Mouse (Mus musculus) megakaryocyte, embryonic 14.5 days (primary cell): ENCODE measurements around the gene 1700057G04Rik. TPM values are rescaled to one million over a fixed set of nuclear protein-coding genes. Genes with fewer than 3 reads are reported as not detected.

ENCODE experiments used
- H3K27me3 ChIP-seq: replicated peaks from 2 replicates; pipeline ENCODE3; 2012; ENCODE audit warnings: inconsistent platforms
- H3K36me3 ChIP-seq: replicated peaks from 2 replicates; pipeline ENCODE3; 2012; ENCODE audit warnings: low read length, inconsistent platforms, mixed read lengths
- H3K4me1 ChIP-seq: 2 replicates; pipeline ENCODE4 v1.6.1; 2012; ENCODE audit warnings: inconsistent platforms
- H3K4me3 ChIP-seq: replicated peaks from 2 replicates; pipeline ENCODE3; 2012; ENCODE audit warnings: moderate library complexity, mild to moderate bottlenecking, inconsistent platforms
- H3K9me3 ChIP-seq: 2 replicates; pipeline ENCODE4 v1.6.1; 2012; ENCODE audit warnings: inconsistent platforms
- FLI1 ChIP-seq: IDR thresholded peaks from 2 replicates; pipeline ENCODE4 v1.6.1; 2012; ENCODE audit warnings: low read length, inconsistent platforms, mixed read lengths
- GATA1 ChIP-seq: IDR thresholded peaks from 3 replicates; pipeline ENCODE4 v1.6.1; 2012; ENCODE audit warnings: mixed read lengths, low read length, inconsistent platforms, borderline replicate concordance
- polyA plus RNA-seq: library from polyadenylated mRNA; stranded (reverse); fragments of >175 nt; gene quantifications from 2 replicates; pipeline ENCODE4 v1.2.3, GENCODE M21; 2012; ENCODE audit warnings: low replicate concordance; ENCODE audit not compliant: insufficient read depth

The 1700057G04Rik gene
- polyA plus RNA-seq, 1 experiment: not detected

- H3K36me3 ChIP-seq: no peaks in the 10 kb centered on the region
- H3K4me3 ChIP-seq: no peak overlapping the region
- no peaks in the 10 kb centered on the region for H3K27me3 ChIP-seq
These were observed 70.1 kb downstream of the 1700057G04Rik start for GRCm38 (mm10) chr9:92379240-92379639.

GRCm38 (mm10) chr9:92383415-92383814 lies 74.2 kb downstream of the 1700057G04Rik start:
- peaks cover 35% of the 10 kb centered on the region for H3K4me1 ChIP-seq
- TF ChIP-seq GATA1: no peak
- no peak for TF ChIP-seq FLI1
- H3K36me3 ChIP-seq: no peaks in the 10 kb centered on the region
- H3K27me3 ChIP-seq: no peaks in the 10 kb centered on the region
- no peak overlapping the region for H3K4me3 ChIP-seq
- no peaks in the 10 kb centered on the region for H3K9me3 ChIP-seq

More at GRCm38 (mm10) chr9:92379240-92379639, 70.1 kb downstream of the 1700057G04Rik start:
- Histone ChIP-seq H3K9me3 (no peaks in the 10 kb centered on the region), H3K4me1 (peaks cover 42% of the 10 kb centered on the region)
- no peak for TF ChIP-seq GATA1

GRCm38 (mm10) chr9:92384401-92384800 lies 75.2 kb downstream of the 1700057G04Rik start:
- Histone ChIP-seq H3K36me3 (no peaks in the 10 kb centered on the region), H3K27me3 (no peaks in the 10 kb centered on the region), H3K4me1 (peaks cover 33% of the 10 kb centered on the region), H3K9me3 (no peaks in the 10 kb centered on the region), H3K4me3 (no peak overlapping the region)
- no peak for TF ChIP-seq GATA1

- H3K9me3 ChIP-seq: no peaks in the 10 kb centered on the region
- no peaks in the 10 kb centered on the region for H3K27me3 ChIP-seq
- H3K4me1 ChIP-seq: peaks cover 33% of the 10 kb centered on the region
- no peak overlapping the region for H3K4me3 ChIP-seq
- TF ChIP-seq FLI1 (no peak), GATA1 (no peak)
- H3K36me3 ChIP-seq: no peaks in the 10 kb centered on the region
These were observed 76.7 kb downstream of the 1700057G04Rik start for GRCm38 (mm10) chr9:92385831-92386230.

- TF ChIP-seq FLI1: no peak
- no peak for TF ChIP-seq GATA1
- no peaks in the 10 kb centered on the region for H3K27me3 ChIP-seq
These were observed 77.7 kb downstream of the 1700057G04Rik start for GRCm38 (mm10) chr9:92386871-92387270.

GRCm38 (mm10) chr9:92387404-92387803 lies 78.2 kb downstream of the 1700057G04Rik start:
- TF ChIP-seq GATA1: no peak
- no peak for TF ChIP-seq FLI1
- peaks cover 33% of the 10 kb centered on the region for H3K4me1 ChIP-seq
- H3K36me3 ChIP-seq: no peaks in the 10 kb centered on the region
- no peak overlapping the region for H3K4me3 ChIP-seq
- H3K9me3 ChIP-seq: no peaks in the 10 kb centered on the region
- H3K27me3 ChIP-seq: no peaks in the 10 kb centered on the region

More at GRCm38 (mm10) chr9:92386871-92387270, 77.7 kb downstream of the 1700057G04Rik start:
- Histone ChIP-seq H3K9me3 (no peaks in the 10 kb centered on the region), H3K36me3 (no peaks in the 10 kb centered on the region), H3K4me1 (peaks cover 33% of the 10 kb centered on the region), H3K4me3 (no peak overlapping the region)

GRCm38 (mm10) chr9:92402628-92403027 lies 93.5 kb downstream of the 1700057G04Rik start:
- TF ChIP-seq GATA1: no peak
- TF ChIP-seq FLI1: no peak
- Histone ChIP-seq H3K4me1 (no peaks in the 10 kb centered on the region), H3K4me3 (no peak overlapping the region), H3K36me3 (no peaks in the 10 kb centered on the region), H3K27me3 (no peaks in the 10 kb centered on the region), H3K9me3 (no peaks in the 10 kb centered on the region)

Other genes starting within 250 kb of the 1700057G04Rik start
- not detected in 2 replicates for gene Plscr5, start 116.4 kb upstream of the 1700057G04Rik start, polyA plus RNA-seq
- gene Plscr1, start 59.6 kb upstream of the 1700057G04Rik start, polyA plus RNA-seq: 179 and 363 TPM in 2 replicates
- gene Plscr2, start 33.8 kb upstream of the 1700057G04Rik start, polyA plus RNA-seq: not detected in 2 replicates
- gene Plscr4, start 148.0 kb downstream of the 1700057G04Rik start, polyA plus RNA-seq: 0.64 and 2.2 TPM in 2 replicates
- 1.6 and 2.2 TPM in 2 replicates for gene Plod2, start 232.8 kb downstream of the 1700057G04Rik start, polyA plus RNA-seq